Mouse (Mus musculus) kidney, embryonic 15.5 days (tissue): ENCODE measurements at regions not wholly inside any gene's neighbourhood (a gene's known extent, or its start where the extent isn't known, plus 50 kb on each side); places are given as distances from the start of the nearest gene placed in this dataset.
A peak's percentile ranks its signal among the peaks of the same experiment; 100 is the strongest.

ENCODE experiments used
- ATAC-seq: fragments of 200-750 bp; cut with Nextera tagmentation; replicated peaks from 2 replicates; pipeline ENCODE4 v1.8.0; 2017; ENCODE audit warnings: moderate TSS enrichment; ENCODE audit not compliant: low FRiP score
- H3K27ac ChIP-seq: fragments of 300-500 bp; sonication (generic); 2 replicates; pipeline ENCODE4 v1.5.1; 2015; ENCODE audit warnings: mild to moderate bottlenecking, inconsistent platforms
- H3K27me3 ChIP-seq: fragments of 300-500 bp; sonication (generic); 2 replicates; pipeline ENCODE4 v1.6.1; 2015; ENCODE audit warnings: inconsistent platforms
- H3K36me3 ChIP-seq: fragments of 300-500 bp; sonication (generic); 2 replicates; pipeline ENCODE4 v1.6.1; 2015; ENCODE audit warnings: inconsistent platforms
- H3K4me1 ChIP-seq: fragments of 300-500 bp; sonication (generic); 2 replicates; pipeline ENCODE4 v1.6.1; 2015; ENCODE audit warnings: inconsistent platforms
- H3K4me2 ChIP-seq: fragments of 300-500 bp; sonication (generic); 2 replicates; pipeline ENCODE4 v1.6.1; 2015; ENCODE audit warnings: moderate library complexity, mild to moderate bottlenecking, inconsistent platforms
- H3K4me3 ChIP-seq: fragments of 300-500 bp; sonication (generic); replicated peaks from 2 replicates; pipeline ENCODE4 v1.5.1; 2015; ENCODE audit warnings: mild to moderate bottlenecking, inconsistent platforms
- H3K9ac ChIP-seq: fragments of 300-500 bp; sonication (generic); 2 replicates; pipeline ENCODE4 v1.6.1; 2015; ENCODE audit warnings: mild to moderate bottlenecking, inconsistent platforms
- H3K9me3 ChIP-seq: fragments of 300-500 bp; sonication (generic); replicated peaks from 2 replicates; pipeline ENCODE4 v1.6.1; 2016; ENCODE audit warnings: inconsistent platforms
- WGBS: fragments of 180-500 bp; shearing (Covaris S2); methylation state at CpG from one replicate; pipeline ENCODE4 v1.1.7; 2015; ENCODE audit warnings: mixed read lengths; 5-methylcytosine and 5-hydroxymethylcytosine counted together

DNA sequence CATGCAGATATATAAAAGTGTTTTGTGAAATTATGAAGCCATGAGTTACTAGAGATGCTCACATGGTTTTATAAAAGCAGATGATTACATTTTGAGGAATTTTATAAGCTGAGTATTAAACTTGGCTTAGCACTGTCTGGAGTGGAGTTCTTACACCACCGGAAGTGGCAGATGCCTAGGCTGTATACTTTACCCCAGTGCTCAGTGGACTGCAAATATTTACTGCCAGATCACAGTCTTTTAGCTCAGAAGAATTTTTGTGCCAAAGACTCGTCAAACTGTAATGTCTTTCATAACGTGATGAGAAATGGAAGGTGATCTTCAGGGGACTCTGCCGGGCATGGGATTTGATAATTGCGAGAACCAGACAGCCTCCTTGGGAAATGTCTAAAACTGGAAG lies 136.1 kb upstream of the 9330182O14Rik start:
- Histone ChIP-seq H3K9me3 (no peaks in the 10 kb centered on the region), H3K27me3 (no peaks in the 10 kb centered on the region), H3K4me1 (no peaks in the 10 kb centered on the region), H3K4me3 (no peak overlapping the region), H3K4me2 (no peak overlapping the region), H3K9ac (no peak overlapping the region), H3K27ac (no peak overlapping the region), H3K36me3 (no peaks in the 10 kb centered on the region)
- 69% methylated on average over 5 of the region's 5 CpGs for WGBS
- no peak for ATAC-seq

DNA sequence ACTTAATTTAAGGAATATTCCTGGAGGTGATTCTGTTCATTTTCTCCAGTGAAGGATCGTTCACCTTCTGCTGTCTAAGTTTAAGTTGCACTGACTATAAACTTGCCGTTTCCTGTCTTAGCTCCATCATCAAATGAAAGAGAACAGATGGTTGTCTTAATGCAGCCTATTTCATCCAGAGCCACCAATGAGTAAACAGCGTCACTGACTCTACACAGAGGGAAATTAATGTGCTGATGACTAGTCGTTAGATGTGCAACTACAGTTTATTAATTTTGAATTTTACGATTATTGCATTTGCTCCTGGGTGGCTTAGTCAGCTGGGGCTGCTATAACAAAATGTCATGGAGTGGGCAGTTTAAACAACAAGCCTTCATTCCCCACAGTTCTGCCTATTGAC lies 134.1 kb upstream of the 9330182O14Rik start:
- no peak overlapping the region for H3K4me3 ChIP-seq
- 0 out of 2 replicates have a peak, but pooled peaks cover 2% of the 10 kb centered on the region for H3K4me1 ChIP-seq
- no peak overlapping the region for H3K9ac ChIP-seq
- ATAC-seq = no peak
- 67% methylated on average over 5 of the region's 5 CpGs for WGBS
- no peaks in the 10 kb centered on the region for H3K27me3 ChIP-seq
- no peaks in the 10 kb centered on the region for H3K9me3 ChIP-seq
- H3K36me3 ChIP-seq = no peaks in the 10 kb centered on the region
- no peak overlapping the region for H3K4me2 ChIP-seq
- H3K27ac ChIP-seq = no peak overlapping the region

DNA sequence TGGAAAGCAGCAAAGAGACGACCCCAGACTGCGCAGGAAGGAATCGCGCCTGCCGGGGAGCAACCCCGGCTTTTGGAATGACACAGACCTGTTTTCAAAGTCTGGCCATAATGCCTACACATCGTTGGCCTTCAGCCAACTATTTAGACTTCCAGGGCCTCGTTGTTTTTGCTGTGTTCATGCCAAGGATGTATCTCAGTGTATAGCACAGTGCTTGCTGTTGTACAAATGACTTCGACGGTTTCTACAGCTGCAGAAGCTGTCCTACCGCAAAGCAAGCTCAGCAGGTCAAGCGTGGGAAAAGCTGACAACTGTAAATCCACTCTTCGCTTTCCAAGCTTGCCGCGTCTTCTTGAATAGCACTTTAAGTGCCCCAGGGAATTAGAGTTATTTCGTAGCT lies 129.1 kb upstream of the 9330182O14Rik start:
- Histone ChIP-seq H3K36me3 (no peaks in the 10 kb centered on the region), H3K4me1 (0 out of 2 replicates have a peak, but pooled peaks cover 9% of the 10 kb centered on the region), H3K9ac (no peak overlapping the region), H3K4me3 (no peak overlapping the region), H3K27ac (no peak overlapping the region), H3K4me2 (no peak overlapping the region), H3K9me3 (no peaks in the 10 kb centered on the region), H3K27me3 (no peaks in the 10 kb centered on the region)
- 58% methylated on average over 16 of the region's 16 CpGs for WGBS
- 0 out of 2 replicates have a peak, but pooled peaks have one; percentile 49 for ATAC-seq

DNA sequence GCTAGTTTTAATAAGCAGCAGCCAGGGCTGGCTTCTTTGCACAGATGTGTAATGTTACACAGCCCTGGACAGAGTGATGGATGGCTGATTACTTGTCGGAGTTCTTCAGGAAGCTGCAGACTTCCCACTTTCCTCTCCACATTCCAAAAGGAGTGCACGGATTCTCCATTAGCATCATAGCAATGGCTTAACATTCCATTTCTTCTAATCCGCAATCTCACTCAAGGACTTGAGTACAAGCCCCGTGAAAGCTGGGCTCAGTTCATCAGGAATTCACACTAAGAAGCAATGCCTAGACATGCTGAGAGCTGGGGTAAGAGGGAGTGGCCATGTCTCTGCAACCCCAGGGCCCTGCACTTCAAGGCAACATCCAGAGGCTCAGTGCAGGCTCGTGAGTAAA lies 126.3 kb upstream of the 9330182O14Rik start:
- ATAC-seq = no peak; the same call in 1 of the 2 replicates
- H3K4me3 ChIP-seq = no peak overlapping the region
- WGBS = 9% methylated on average over 5 of the region's 5 CpGs
- 0 out of 2 replicates have a peak, but pooled peaks cover 9% of the 10 kb centered on the region for H3K4me1 ChIP-seq
- no peaks in the 10 kb centered on the region for H3K9me3 ChIP-seq
- no peak overlapping the region for H3K27ac ChIP-seq
- H3K36me3 ChIP-seq = no peaks in the 10 kb centered on the region
- H3K9ac ChIP-seq = no peak overlapping the region
- no peaks in the 10 kb centered on the region for H3K27me3 ChIP-seq
- peak overlapping the region; percentile 25; the same call in 1 of the 2 replicates for H3K4me2 ChIP-seq

DNA sequence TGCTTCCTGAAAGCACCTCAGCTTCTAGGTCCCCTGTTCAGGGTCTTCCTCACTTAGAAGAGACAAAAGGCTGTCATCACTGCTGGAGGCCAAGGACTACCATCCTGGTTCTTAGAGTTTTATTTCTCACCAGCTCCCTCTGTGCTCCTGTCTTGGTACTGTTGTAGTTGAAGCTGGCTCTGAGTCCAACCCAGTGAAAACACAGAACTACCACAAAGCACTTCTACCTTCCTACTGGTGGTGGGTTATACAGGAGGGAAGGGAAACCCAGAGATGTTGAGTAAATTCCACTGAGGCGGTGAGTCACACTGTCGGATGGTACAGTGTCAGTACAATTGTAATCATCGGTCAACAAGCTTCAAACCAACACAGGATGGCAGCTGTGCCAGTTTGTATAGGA lies 120.3 kb upstream of the 9330182O14Rik start:
- no peaks in the 10 kb centered on the region for H3K9me3 ChIP-seq
- H3K27ac ChIP-seq = no peak overlapping the region
- H3K4me2 ChIP-seq = no peak overlapping the region
- H3K27me3 ChIP-seq = no peaks in the 10 kb centered on the region
- peaks cover 10% of the 10 kb centered on the region for H3K4me1 ChIP-seq
- H3K4me3 ChIP-seq = no peak overlapping the region
- H3K36me3 ChIP-seq = no peaks in the 10 kb centered on the region
- H3K9ac ChIP-seq = no peak overlapping the region
- no peak for ATAC-seq
- WGBS = 86% methylated on average over 3 of the region's 3 CpGs

DNA sequence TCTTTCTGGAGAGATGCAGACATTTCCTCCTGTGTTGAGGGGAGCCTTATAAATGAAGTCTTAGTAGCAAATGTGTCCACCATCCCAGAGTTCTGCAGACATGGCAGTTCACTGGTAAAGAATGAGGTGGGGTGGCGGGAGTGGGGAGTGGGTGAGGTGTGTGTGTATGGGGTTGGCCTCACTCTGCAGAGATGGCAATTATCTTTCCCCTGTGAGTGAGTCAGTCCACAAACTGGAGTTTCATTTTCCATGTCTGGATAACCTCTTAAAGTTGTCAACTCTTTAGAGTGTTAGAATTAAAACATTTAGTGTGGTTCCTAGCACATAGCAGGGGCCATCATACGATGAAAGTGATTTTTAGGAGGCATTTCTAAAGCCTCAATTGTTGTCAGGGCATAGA lies 117.1 kb upstream of the 9330182O14Rik start:
- no peak for ATAC-seq
- H3K4me2 ChIP-seq = no peak overlapping the region
- no peak overlapping the region for H3K27ac ChIP-seq
- no peaks in the 10 kb centered on the region for H3K36me3 ChIP-seq
- no peaks in the 10 kb centered on the region for H3K27me3 ChIP-seq
- no peaks in the 10 kb centered on the region for H3K9me3 ChIP-seq
- WGBS = 85% methylated on average over 2 of the region's 2 CpGs
- H3K9ac ChIP-seq = no peak overlapping the region
- H3K4me3 ChIP-seq = no peak overlapping the region
- H3K4me1 ChIP-seq = peaks cover 12% of the 10 kb centered on the region

DNA sequence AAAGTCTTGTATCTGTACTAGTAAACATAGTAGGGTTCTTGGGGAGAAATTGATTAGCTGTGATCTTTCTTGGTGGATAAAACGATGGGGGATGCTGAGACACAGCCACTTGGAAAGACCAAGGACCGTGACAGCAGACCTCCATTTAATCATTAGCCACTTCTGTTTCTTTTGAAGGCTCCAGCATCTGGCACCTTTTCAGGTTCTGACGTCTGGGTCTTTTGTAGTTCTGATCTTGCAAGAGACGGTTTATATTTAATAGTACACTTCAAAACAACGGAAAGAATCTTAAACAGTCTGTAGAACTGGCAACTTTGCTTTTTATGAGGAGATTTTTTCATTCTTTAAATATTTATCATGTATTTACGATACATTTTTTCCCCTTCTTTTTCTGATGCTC lies 116.6 kb upstream of the 9330182O14Rik start:
- H3K4me2 ChIP-seq = peak overlapping the region; percentile 36
- WGBS = 42% methylated on average over 6 of the region's 6 CpGs
- no peak for ATAC-seq
- no peaks in the 10 kb centered on the region for H3K36me3 ChIP-seq
- no peak overlapping the region for H3K9ac ChIP-seq
- no peaks in the 10 kb centered on the region for H3K27me3 ChIP-seq
- H3K4me1 ChIP-seq = peaks cover 12% of the 10 kb centered on the region
- H3K9me3 ChIP-seq = no peaks in the 10 kb centered on the region
- H3K4me3 ChIP-seq = no peak overlapping the region
- H3K27ac ChIP-seq = no peak overlapping the region

DNA sequence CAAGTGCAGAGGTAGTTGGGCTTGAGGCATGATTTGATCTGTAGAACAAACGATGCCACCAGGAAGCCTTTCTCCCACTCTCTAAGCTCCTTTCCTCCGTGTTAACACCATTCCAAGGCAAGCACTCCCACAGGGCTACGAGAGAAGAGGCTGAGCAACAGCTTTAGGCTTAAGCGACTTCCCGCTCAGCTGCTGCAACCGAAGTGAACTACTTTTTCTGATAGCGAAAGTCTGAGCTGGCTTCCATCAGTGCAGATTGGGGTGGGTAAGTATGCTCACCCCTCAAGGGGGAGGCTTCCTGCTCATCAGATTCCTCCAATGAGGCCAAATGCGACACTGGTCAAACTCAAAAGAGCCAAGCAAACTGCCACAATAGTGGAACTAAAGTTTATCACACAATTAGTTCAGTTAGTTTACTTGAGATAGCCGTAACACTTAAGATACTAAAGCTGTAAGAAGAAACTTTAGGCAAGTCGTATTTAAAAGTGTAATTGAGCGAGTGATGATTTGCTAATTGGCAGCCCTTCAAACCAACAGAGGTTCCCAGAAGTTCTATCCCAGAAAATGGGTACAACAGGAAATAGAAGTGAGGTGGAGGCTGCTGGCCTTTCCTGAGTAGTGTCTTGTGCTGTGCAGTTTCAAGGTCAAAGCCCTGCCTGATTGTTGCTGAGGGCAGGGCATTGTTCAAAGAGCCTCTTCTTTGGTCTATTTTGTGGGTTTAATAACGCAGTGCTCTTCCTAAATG lies 115.9 kb upstream of the 9330182O14Rik start:
- 29% methylated on average over 12 of the region's 12 CpGs for WGBS
- Histone ChIP-seq H3K9ac (no peak overlapping the region), H3K4me3 (no peak overlapping the region), H3K27ac (no peak overlapping the region), H3K9me3 (no peaks in the 10 kb centered on the region), H3K27me3 (no peaks in the 10 kb centered on the region), H3K4me1 (peaks cover 12% of the 10 kb centered on the region), H3K4me2 (peak overlapping the region; percentile 36), H3K36me3 (no peaks in the 10 kb centered on the region)
- ATAC-seq = 0 out of 2 replicates have a peak, but pooled peaks have one; percentile 33

DNA sequence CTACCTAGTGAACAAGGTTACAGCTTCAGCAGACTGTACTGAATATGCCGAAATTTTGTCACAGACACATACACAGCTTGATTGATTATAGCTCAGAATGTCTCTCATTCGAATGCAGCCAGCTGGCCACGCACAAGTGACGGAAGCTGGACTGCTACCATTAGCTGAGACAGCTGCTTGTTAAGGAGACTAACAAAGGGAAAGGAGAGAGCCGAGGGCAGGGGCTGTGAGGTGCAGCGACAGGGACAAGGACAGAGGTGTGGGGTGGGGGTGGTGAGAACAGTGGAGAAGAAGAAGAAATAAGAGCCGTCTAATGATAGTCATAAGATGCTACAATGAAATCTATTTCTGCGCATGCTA lies 115.4 kb upstream of the 9330182O14Rik start:
- Histone ChIP-seq H3K27me3 (no peaks in the 10 kb centered on the region), H3K4me3 (no peak overlapping the region), H3K4me2 (no peak overlapping the region), H3K9ac (no peak overlapping the region), H3K27ac (no peak overlapping the region), H3K9me3 (no peaks in the 10 kb centered on the region), H3K4me1 (peaks cover 12% of the 10 kb centered on the region), H3K36me3 (no peaks in the 10 kb centered on the region)
- WGBS = 42% methylated on average over 8 of the region's 8 CpGs
- ATAC-seq = peak; percentile 15; the same call in 1 of the 2 replicates

DNA sequence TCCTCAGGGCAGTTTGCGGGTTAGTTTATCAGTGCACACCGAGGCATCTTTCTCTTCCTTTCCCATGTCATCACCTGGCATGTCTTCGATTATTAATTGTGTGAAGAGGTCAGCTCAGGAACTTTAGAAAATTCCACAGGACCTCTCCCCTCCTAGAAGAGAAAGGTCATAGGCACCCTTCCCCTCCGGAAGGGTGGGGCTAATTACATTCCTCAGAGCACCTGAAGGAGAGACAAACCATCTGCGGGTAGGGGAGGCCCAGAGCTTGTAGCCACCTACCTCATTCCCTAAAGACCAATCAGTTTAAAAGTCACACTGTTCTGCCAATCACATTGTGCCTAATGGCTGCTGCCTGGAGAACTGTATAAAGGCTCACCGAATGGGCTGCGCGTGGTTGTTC lies 114.9 kb upstream of the 9330182O14Rik start:
- no peaks in the 10 kb centered on the region for H3K36me3 ChIP-seq
- no peak overlapping the region for H3K9ac ChIP-seq
- 76% methylated on average over 8 of the region's 8 CpGs for WGBS
- ATAC-seq = no peak
- no peaks in the 10 kb centered on the region for H3K9me3 ChIP-seq
- no peak overlapping the region for H3K4me3 ChIP-seq
- H3K4me1 ChIP-seq = peaks cover 12% of the 10 kb centered on the region
- no peak overlapping the region for H3K27ac ChIP-seq
- H3K4me2 ChIP-seq = no peak overlapping the region
- H3K27me3 ChIP-seq = no peaks in the 10 kb centered on the region

DNA sequence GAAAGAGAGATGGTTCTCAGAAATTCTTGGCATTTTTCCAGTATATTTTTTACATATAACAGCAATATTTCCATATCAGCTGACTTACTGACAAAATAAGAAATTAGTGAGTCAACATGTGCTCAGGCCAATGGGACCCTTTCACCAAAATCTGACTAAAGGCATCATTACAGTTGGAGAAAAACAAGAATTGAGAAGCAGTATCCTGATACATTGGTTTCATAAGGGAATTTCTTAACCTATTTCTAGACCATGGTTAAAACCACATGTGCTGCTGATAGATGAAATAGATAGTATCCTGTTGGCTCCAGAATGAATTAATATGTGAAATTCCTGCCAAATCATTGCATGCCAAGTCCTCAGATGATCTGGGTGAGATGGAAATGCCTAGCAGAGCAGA lies 114.1 kb upstream of the 9330182O14Rik start:
- Histone ChIP-seq H3K4me3 (no peak overlapping the region), H3K4me1 (peaks cover 12% of the 10 kb centered on the region), H3K27ac (no peak overlapping the region), H3K9ac (no peak overlapping the region), H3K4me2 (no peak overlapping the region), H3K36me3 (no peaks in the 10 kb centered on the region), H3K9me3 (no peaks in the 10 kb centered on the region), H3K27me3 (no peaks in the 10 kb centered on the region)
- no peak for ATAC-seq

DNA sequence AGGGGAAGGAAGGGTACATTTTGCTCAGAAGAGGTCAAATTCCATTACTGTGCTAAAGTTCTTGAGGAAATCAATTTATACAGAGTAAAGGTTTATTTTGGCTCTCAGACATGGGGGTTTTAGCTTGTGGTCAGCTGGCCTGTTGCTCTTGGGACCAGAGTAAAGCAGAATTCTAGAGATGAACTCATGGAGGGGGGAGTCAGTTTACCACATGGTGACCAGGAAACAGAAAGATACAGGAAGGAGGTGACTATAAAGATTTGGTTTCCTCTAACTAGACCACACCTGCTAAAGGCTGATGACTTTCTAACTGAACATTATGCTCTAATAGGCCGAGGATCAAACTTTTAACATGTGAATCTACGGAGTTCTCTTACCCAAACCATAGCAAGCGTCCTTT lies 113.5 kb upstream of the 9330182O14Rik start:
- WGBS = 88% methylated on average over 3 of the region's 3 CpGs
- Histone ChIP-seq H3K27me3 (no peaks in the 10 kb centered on the region), H3K4me1 (peaks cover 12% of the 10 kb centered on the region), H3K27ac (no peak overlapping the region), H3K36me3 (no peaks in the 10 kb centered on the region), H3K4me2 (no peak overlapping the region), H3K9me3 (no peaks in the 10 kb centered on the region), H3K9ac (no peak overlapping the region), H3K4me3 (no peak overlapping the region)
- no peak for ATAC-seq

DNA sequence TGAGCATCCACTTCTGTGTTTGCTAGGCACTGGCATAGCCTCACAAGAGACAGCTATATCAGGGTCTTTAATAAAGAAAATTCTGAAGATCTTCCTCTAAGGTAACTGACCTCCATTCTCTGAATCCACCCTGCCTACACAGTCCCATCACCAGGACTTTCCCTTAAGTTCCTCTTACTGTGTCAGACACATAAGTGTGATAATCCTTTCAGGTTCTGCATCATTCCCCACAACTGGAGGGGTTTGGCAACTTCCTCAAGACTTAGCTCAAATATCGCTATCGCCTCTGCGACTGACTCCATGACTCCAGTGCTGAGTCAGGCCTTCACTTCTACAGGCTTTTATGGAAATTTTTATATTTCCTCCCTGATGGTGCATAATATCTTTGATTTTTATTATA lies 111.0 kb upstream of the 9330182O14Rik start:
- no peak for ATAC-seq
- 95% methylated on average over 3 of the region's 3 CpGs for WGBS
- Histone ChIP-seq H3K9me3 (no peaks in the 10 kb centered on the region), H3K36me3 (no peaks in the 10 kb centered on the region), H3K4me3 (no peak overlapping the region), H3K4me2 (no peak overlapping the region), H3K27ac (no peak overlapping the region), H3K27me3 (no peaks in the 10 kb centered on the region), H3K4me1 (peaks cover 8% of the 10 kb centered on the region), H3K9ac (no peak overlapping the region)
